Mouse (Mus musculus) MEL (cell line): Measurements from ENCODE around the gene Slc1a5. TPM values are rescaled to one million over a fixed set of nuclear protein-coding genes. Genes with fewer than 3 reads are reported as not detected.

Experiments
- DNase-seq: peaks from one replicate; pipeline ENCODE4 v3.0.0; 2011; ENCODE audit warnings: low read depth, low spot score
- H3K27ac ChIP-seq: 2 replicates; pipeline ENCODE4 v1.5.1; 2012; ENCODE audit warnings: low read depth, mild to moderate bottlenecking, control low read depth, low read length, moderate library complexity; ENCODE audit not compliant: control insufficient read depth
- H3K27me3 ChIP-seq, 2 experiments: fragments of 150-350 bp in 1 of 2; sonication (generic) in 1 of 2; 2 replicates each; pipeline ENCODE4 v1.6.1; 2012; ENCODE audit warnings: low read length in 2 of 2, mild to moderate bottlenecking in 2 of 2, improper control_type of control experiment in 1 of 2, moderate library complexity in 1 of 2; ENCODE audit not compliant: insufficient read depth in 2 of 2, control insufficient read depth in 1 of 2
- H3K36me3 ChIP-seq, 2 experiments: 2 replicates each; pipeline ENCODE4 v1.6.1; 2012 to 2014; ENCODE audit warnings: low read length in 2 of 2, improper control_type of control experiment in 1 of 2, inconsistent platforms in 1 of 2, mild to moderate bottlenecking in 1 of 2; ENCODE audit not compliant: insufficient read depth in 2 of 2, control insufficient read depth in 1 of 2
- H3K4me1 ChIP-seq, 2 experiments: fragments of 150-350 bp in 1 of 2; sonication (generic) in 1 of 2; 2 replicates each; pipeline ENCODE4 v1.6.1; 2012; ENCODE audit warnings: low read length in 2 of 2, improper control_type of control experiment in 1 of 2, mild to moderate bottlenecking in 1 of 2; ENCODE audit not compliant: insufficient read depth in 2 of 2, control insufficient read depth in 1 of 2
- H3K4me3 ChIP-seq, 2 experiments: fragments of 150-350 bp in 1 of 2; sonication (generic) in 1 of 2; 2 replicates each; pipeline ENCODE4 v1.5.1; 2012; ENCODE audit warnings: low read depth in 2 of 2, low read length in 2 of 2, mild to moderate bottlenecking in 2 of 2, moderate library complexity in 2 of 2, control low read depth in 1 of 2, improper control_type of control experiment in 1 of 2; ENCODE audit not compliant: control insufficient read depth in 1 of 2, insufficient read depth in 1 of 2
- H3K79me2 ChIP-seq: 2 replicates; pipeline ENCODE4 v1.6.1; 2012; ENCODE audit warnings: mild to moderate bottlenecking, low read length, moderate library complexity; ENCODE audit not compliant: control insufficient read depth, poor library complexity, insufficient read depth
- H3K9ac ChIP-seq: 2 replicates; pipeline ENCODE4 v1.6.1; 2012; ENCODE audit warnings: low read depth, mild to moderate bottlenecking, control low read depth, low read length, moderate library complexity; ENCODE audit not compliant: control insufficient read depth, poor library complexity, severe bottlenecking
- H3K9me3 ChIP-seq: fragments of 150-350 bp; sonication (generic); replicated peaks from 2 replicates; pipeline ENCODE4 v1.6.1; 2012; ENCODE audit warnings: mild to moderate bottlenecking, low read length, improper control_type of control experiment, moderate library complexity; ENCODE audit not compliant: insufficient read depth
- EP300 ChIP-seq, 2 experiments: IDR thresholded peaks; 2 replicates each; pipeline ENCODE4 v1.6.1; 2011; ENCODE audit warnings: improper control_type of control experiment in 2 of 2, low read length in 2 of 2, low read depth in 1 of 2, mild to moderate bottlenecking in 1 of 2
- TBP ChIP-seq: IDR thresholded peaks from 2 replicates; pipeline ENCODE4 v1.8.0; 2011; ENCODE audit warnings: low read depth, low read length, improper control_type of control experiment
- ZMIZ1 ChIP-seq: IDR thresholded peaks from 2 replicates; pipeline ENCODE4 v1.6.1; 2012; ENCODE audit warnings: low read depth, mild to moderate bottlenecking, inconsistent platforms, low read length, improper control_type of control experiment, moderate library complexity
- polyA plus RNA-seq, 2 experiments: library from polyadenylated mRNA; stranded (reverse) in 1 of 2; unstranded in 1 of 2; fragments of >175 nt in 1 of 2; fragments of >200 nt in 1 of 2; gene quantifications; 2 replicates each; pipeline versions ENCODE4 v1.2.1 to v1.2.4; 2012; ENCODE audit warnings: low replicate concordance in 2 of 2, low read depth in 1 of 2; ENCODE audit not compliant: insufficient read length in 2 of 2, insufficient read depth in 1 of 2, missing spikeins in 1 of 2
- total RNA-seq: library from RNA; depleted of rRNA; stranded (reverse); fragments of 300-350 nt; gene quantifications from 2 replicates; pipeline ENCODE4 v1.2.3, GENCODE M21; 2012; rRNA removed

Gene Slc1a5
- total and polyA plus RNA-seq, 3 experiments: 72.0 to 180 TPM; not detected in 1

DNA sequence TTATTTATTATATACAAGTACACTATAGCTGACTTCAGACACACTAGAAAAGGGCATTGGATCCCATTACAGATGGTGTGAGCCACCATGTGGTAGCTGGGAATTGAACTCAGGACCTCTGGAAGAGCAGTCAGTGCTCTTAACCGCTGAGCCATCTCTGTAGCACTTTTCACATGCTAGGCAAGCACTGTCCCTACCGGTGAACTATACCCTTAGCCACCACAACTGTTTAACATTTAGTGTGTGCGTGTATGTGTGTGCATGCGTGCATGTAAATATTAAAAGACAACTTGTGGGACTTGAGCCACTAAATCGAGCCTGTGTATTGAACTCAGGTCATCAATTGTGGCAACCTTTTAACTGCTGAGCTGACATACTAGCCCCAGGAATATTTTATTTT is 65.6 kb downstream of the Slc1a5 start:
- no peak overlapping the region for H3K4me3 ChIP-seq
- TF ChIP-seq ZMIZ1 (no peak), TBP (peak; percentile 82)
- TF ChIP-seq, all 39 proteins: peak for 1
- peaks cover 5% of the 10 kb centered on the region; the same call in 1 of the 2 replicates for H3K79me2 ChIP-seq
- H3K27ac ChIP-seq: no peak overlapping the region
- H3K4me1 ChIP-seq: peaks cover 0 to 5% of the 10 kb centered on the region in 2 experiments; a peak in 3 of 4 replicates
- no peak overlapping the region for H3K9ac ChIP-seq
- no peaks in the 10 kb centered on the region for H3K27me3 ChIP-seq
- H3K36me3 ChIP-seq: 0 out of 4 replicates have a peak, but pooled peaks cover 0 to 2% of the 10 kb centered on the region in 2 experiments
- DNase-seq: no peak
- no peaks in the 10 kb centered on the region for H3K9me3 ChIP-seq

DNA sequence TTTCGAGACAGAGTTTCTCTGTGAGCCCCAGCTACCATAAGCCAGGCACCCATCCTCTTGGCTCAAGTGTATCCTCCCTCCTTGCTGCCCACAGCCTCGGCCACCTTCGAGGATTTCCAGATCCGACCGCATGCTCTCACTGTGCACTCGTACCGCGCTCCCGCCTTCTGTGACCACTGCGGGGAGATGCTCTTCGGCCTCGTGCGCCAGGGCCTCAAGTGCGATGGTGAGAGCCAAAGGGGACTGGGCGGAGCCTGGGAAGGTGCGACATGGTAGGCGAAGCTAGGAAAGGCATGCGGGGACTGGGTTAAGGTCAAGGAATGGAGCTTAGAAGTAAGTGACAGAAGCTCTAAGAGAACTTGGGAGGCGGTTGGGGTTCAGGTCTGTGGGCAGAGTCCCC is 66.4 kb downstream of the Slc1a5 start:
- DNase-seq: no peak
- H3K79me2 ChIP-seq: peaks cover 5% of the 10 kb centered on the region; the same call in 1 of the 2 replicates
- no peak overlapping the region for H3K4me3 ChIP-seq
- H3K4me1 ChIP-seq: no peaks in the 10 kb centered on the region; a peak in 1 of 4 replicates
- no peaks in the 10 kb centered on the region for H3K27me3 ChIP-seq
- no peak overlapping the region for H3K27ac ChIP-seq
- no peaks in the 10 kb centered on the region for H3K9me3 ChIP-seq
- H3K9ac ChIP-seq: no peak overlapping the region
- 0 out of 4 replicates have a peak, but pooled peaks cover 0 to 2% of the 10 kb centered on the region in 2 experiments for H3K36me3 ChIP-seq
- TF ChIP-seq EP300 (IDR thresholded peaks at IDR 0.05; ENCODE audit: low read depth in 1 of 2, low read length in 2 of 2): no peak
- TF ChIP-seq, all 39 proteins: peak for 0

Other genes starting within 250 kb of the Slc1a5 start
- gene Arhgap35, start 166.3 kb upstream of the Slc1a5 start, total RNA-seq: 6.7 and 7.4 TPM in 2 replicates
- gene Arhgap35, start 166.3 kb upstream of the Slc1a5 start, polyA plus RNA-seq: 10 to 100 TPM in 1 of 2 experiments, not detected in 1; 13.4 TPM
- gene Ceacam15, start 105.6 kb upstream of the Slc1a5 start, total RNA-seq: not detected in 2 replicates
- gene Ceacam15, start 105.6 kb upstream of the Slc1a5 start, polyA plus RNA-seq: not detected
- gene Ceacam9, start 59.4 kb upstream of the Slc1a5 start, total RNA-seq: not detected in 2 replicates
- gene Ceacam9, start 59.4 kb upstream of the Slc1a5 start, polyA plus RNA-seq: not detected
- gene Ap2s1, start 42.9 kb upstream of the Slc1a5 start, total RNA-seq: 279 and 288 TPM in 2 replicates
- gene Ap2s1, start 42.9 kb upstream of the Slc1a5 start, polyA plus RNA-seq: 100 to 1,000 TPM in 1 of 2 experiments, not detected in 1; 297 TPM
- gene Strn4, start 34.5 kb downstream of the Slc1a5 start, total RNA-seq: 54.7 and 55.8 TPM in 2 replicates
- gene Strn4, start 34.5 kb downstream of the Slc1a5 start, polyA plus RNA-seq: 10 to 100 TPM in 1 of 2 experiments, not detected in 1; 93.5 TPM
- 12.6 and 15.9 TPM in 2 replicates for gene Fkrp, start 35.4 kb downstream of the Slc1a5 start, total RNA-seq
- gene Fkrp, start 35.4 kb downstream of the Slc1a5 start, polyA plus RNA-seq: 10 to 100 TPM in 1 of 2 experiments, not detected in 1; 19.2 TPM
- gene Prkd2, start 61.6 kb downstream of the Slc1a5 start, total RNA-seq: 2.1 and 2.9 TPM in 2 replicates
- gene Prkd2, start 61.6 kb downstream of the Slc1a5 start, polyA plus RNA-seq: 1 to 10 TPM in 1 of 2 experiments, not detected in 1; 8.7 TPM
- 0.31 and 0.49 TPM in 2 replicates for gene Dact3, start 94.0 kb downstream of the Slc1a5 start, total RNA-seq
- gene Dact3, start 94.0 kb downstream of the Slc1a5 start, polyA plus RNA-seq: 1 to 10 TPM in 1 of 2 experiments, not detected in 1; 2.1 TPM
- 0.39 TPM in 1 of 2 replicates, not detected in the other for gene Gng8, start 110.4 kb downstream of the Slc1a5 start, total RNA-seq
- gene Gng8, start 110.4 kb downstream of the Slc1a5 start, polyA plus RNA-seq: 1 to 10 TPM in 1 of 2 experiments, not detected in 1; 2.2 TPM
- gene Ptgir, start 125.2 kb downstream of the Slc1a5 start, total RNA-seq: 19.6 and 22.8 TPM in 2 replicates
- gene Ptgir, start 125.2 kb downstream of the Slc1a5 start, polyA plus RNA-seq: 10 to 100 TPM in 1 of 2 experiments, not detected in 1; 23.7 TPM
- 450 and 482 TPM in 2 replicates for gene Calm3, start 142.8 kb downstream of the Slc1a5 start, total RNA-seq
- gene Calm3, start 142.8 kb downstream of the Slc1a5 start, polyA plus RNA-seq: 1,000 to 10,000 TPM in 1 of 2 experiments, 100 to 1,000 TPM in 1; 515 to 1,030 TPM
- not detected in 2 replicates for gene Pnmal2, start 163.3 kb downstream of the Slc1a5 start, total RNA-seq
- under 1 TPM in 1 of 2 experiments, not detected in 1; 0.07 TPM for gene Pnmal2, start 163.3 kb downstream of the Slc1a5 start, polyA plus RNA-seq
- 0.19 and 0.23 TPM in 2 replicates for gene Pnmal1, start 178.3 kb downstream of the Slc1a5 start, total RNA-seq
- under 1 TPM in 1 of 2 experiments, not detected in 1; 0.53 TPM for gene Pnmal1, start 178.3 kb downstream of the Slc1a5 start, polyA plus RNA-seq
- not detected in 2 replicates for gene Gm42372, start 201.7 kb downstream of the Slc1a5 start, total RNA-seq
- gene Gm42372, start 201.7 kb downstream of the Slc1a5 start, polyA plus RNA-seq: under 1 TPM in 1 of 2 experiments, not detected in 1; 0.42 TPM
- gene Ccdc8, start 211.4 kb downstream of the Slc1a5 start, total RNA-seq: not detected in 2 replicates
- gene Ccdc8, start 211.4 kb downstream of the Slc1a5 start, polyA plus RNA-seq: under 1 TPM in 1 of 2 experiments, not detected in 1; 0.11 TPM
- gene Ppp5c, start 246.6 kb downstream of the Slc1a5 start, total RNA-seq: 94.2 and 101 TPM in 2 replicates
- 100 to 1,000 TPM; 178 to 249 TPM for gene Ppp5c, start 246.6 kb downstream of the Slc1a5 start, polyA plus RNA-seq